Mouse (Mus musculus): ENCODE measurements around the gene 4930404N11Rik.

The 4930404N11Rik gene

DNA sequence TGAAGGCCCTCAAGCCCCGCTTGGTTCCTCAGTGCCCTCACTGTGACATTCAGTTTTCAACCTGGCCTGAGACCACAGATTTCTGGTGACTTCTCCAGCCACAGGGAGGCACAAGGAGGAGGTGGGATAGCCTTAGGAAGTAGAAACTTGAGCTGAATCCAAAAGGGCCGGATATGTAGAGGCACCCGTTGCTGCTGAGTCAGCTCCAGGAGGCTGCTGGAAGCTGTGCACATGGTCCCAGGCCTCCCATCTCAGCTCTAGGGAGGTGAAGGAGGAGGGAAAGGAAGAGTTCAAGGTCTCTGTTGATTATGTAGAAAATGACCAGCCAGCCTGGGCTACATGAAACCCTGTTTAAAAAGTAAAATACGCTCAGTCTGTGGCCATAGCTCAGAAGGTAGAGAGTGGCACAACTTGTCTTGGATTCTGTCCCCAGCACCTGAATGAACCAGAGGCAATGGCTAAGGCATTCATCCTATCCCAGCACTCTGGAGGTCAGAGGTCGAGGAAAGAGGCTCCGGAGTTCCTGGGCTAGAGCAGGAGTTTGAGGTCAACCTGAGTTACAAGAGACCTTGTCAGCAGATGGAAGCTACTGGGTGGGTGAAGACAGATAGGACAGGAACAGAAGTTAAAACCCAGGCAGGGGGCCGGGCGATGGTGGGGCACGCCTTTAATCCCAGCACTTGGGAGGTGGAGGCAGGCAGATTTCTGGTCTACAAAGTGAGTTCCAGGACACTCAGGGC is 10.7 kb downstream of the 4930404N11Rik start:
- DNase-seq, result no peak

DNA sequence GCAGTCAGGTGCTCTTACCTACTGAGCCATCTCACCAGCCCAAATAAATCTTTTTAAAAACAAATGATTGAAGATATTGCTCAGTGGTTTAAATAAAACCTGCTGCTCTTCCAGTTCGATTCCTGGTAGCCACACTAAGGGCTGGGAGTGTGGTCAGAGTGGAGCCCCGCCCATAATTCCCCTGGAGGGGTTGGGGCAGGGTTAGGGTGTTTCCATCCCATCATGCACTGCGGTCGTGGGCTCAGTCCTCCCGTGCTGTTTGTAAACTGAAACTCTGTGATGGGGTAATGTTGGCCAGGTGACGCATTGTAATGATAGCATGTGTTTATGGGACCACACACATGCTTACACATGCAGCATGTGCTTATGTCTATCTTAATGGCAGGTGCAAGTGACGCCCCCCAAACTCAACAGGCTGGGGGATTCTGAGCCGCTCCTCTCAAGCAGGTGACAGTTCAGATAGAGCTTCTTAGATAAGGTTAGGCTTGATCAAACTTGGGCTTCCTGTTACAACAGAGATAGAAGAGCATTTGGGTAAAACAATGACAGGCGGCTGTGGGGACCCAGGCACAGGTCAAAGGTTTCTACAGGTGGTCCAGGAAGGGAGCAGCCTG is 13.8 kb downstream of the 4930404N11Rik start:
- no peak for DNase-seq

- DNase-seq, result peak; percentile 100
Measured at GRCm38 (mm10) chr10:81350351-81351063, 15.1 kb downstream of the 4930404N11Rik start, which contains the start of gene Hmg20b. Gene Hmg20b, minus strand, starts transcription at chr10:81350480.

GRCm38 (mm10) chr10:81349961-81350350 is 15.7 kb downstream of the 4930404N11Rik start:
- no peak for DNase-seq

DNA sequence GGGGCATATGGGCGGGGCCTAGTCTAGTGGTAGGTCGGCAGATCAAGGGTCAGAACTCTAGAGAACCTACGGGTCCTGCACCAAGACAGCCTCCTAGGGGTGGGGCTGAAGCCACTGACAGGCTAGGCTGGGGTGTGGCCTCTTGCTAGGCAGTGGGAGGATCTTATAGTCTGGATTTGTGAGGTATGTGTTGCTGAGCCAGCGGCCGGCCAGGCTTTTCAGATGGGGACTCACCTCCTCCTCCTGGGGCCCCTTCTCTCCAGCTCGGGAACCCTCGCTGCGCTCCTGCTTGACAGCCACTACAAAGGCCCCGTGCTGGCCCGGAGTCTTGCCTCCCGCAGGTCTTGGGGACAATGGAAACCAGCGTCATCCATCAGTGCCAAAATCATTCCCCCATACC is 16.5 kb downstream of the 4930404N11Rik start:
- DNase-seq, result no peak

GRCm38 (mm10) chr10:81346453-81347067 is 19.1 kb downstream of the 4930404N11Rik start:
- DNase-seq, result peak; percentile 81

DNA sequence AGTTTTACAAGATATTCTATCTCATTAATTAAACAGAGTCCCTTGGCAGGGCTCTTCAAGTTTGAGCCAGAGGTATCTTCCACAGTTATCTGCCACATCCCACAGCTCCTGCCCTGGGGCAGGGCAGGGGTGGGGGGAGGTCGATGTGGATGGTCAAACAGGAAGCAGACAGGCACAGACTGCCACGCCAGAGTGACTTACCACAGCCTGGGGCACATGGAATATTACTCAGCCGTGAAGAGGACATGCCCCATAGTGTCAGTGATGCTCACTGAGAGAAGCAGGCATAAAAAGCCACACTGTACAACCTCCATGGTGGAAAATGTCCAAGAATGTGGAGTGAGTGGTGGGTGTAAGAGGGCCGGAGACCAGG is 20.5 kb downstream of the 4930404N11Rik start:
- no peak for DNase-seq

- no peak for DNase-seq
Measured at GRCm38 (mm10) chr10:81344421-81345161, 21.0 kb downstream of the 4930404N11Rik start.

DNA sequence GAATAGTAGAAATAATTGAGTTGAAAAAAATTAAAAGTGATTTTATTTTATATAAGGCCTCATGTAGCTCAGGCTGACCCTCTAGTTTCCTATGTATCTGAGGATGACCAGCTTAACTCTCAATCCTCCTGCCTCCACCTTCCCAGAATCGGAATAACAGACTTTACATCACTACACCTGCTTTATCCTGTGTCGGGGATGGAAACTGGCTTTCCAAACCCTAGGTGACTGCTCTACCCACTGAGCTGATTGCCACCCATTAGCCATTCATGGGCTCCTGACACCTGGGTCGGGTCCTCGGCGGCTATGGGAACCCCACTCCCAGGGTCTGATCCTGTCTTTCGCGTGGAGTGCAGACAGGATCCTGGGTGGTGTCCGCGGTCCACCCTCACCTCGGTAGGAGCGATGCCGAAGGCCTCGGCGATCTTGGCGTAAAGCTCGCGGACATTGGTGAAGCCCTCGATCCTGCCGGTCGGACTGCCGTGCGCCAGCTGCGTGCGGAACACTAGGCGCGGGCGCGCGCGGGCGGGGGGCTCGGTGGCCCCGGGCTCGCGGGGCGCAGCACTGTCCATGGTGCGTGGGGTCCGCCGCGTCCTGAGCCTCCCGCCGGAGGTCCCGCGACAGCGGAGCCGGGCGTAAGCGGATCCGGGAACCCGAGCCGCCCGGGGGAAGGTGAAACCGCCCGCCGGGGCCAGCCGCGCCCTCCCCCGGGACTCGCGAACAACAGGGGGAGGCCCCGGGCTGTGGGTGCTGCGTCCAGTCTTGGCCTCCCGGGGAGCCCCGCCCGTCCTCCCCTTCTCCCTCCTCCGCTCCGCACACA is 22.7 kb downstream of the 4930404N11Rik start, which contains the start of gene Gipc3:
Gene Gipc3 (minus strand): TSS at position 581 of the 820 bp plus-strand sequence.
- DNase-seq, result no peak

GRCm38 (mm10) chr10:81341333-81341949 is 24.2 kb downstream of the 4930404N11Rik start:
- DNase-seq, result peak; percentile 74

- DNase-seq, result no peak
Measured at GRCm38 (mm10) chr10:81340551-81341332, 24.9 kb downstream of the 4930404N11Rik start.

DNA sequence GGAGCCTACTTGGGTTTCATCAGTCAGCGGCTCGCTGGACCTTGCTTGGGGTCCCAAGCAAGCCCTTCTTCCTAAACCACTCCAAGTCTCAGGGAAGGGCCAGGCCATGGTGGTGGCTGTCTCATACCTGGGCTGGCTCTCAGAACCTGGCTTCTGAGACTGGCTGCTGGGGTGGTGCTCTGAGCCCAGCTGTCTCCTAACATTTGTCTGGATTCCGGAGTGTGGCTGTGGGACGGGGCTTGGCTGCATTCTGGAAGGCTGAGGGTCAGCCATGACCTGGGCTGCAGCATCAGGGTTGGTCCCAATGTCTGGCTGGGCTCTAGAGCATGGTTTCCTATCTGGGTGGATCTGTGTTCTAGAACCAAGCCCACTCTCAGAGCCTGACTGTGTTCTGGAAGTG is 29.1 kb downstream of the 4930404N11Rik start:
- no peak for DNase-seq

DNA sequence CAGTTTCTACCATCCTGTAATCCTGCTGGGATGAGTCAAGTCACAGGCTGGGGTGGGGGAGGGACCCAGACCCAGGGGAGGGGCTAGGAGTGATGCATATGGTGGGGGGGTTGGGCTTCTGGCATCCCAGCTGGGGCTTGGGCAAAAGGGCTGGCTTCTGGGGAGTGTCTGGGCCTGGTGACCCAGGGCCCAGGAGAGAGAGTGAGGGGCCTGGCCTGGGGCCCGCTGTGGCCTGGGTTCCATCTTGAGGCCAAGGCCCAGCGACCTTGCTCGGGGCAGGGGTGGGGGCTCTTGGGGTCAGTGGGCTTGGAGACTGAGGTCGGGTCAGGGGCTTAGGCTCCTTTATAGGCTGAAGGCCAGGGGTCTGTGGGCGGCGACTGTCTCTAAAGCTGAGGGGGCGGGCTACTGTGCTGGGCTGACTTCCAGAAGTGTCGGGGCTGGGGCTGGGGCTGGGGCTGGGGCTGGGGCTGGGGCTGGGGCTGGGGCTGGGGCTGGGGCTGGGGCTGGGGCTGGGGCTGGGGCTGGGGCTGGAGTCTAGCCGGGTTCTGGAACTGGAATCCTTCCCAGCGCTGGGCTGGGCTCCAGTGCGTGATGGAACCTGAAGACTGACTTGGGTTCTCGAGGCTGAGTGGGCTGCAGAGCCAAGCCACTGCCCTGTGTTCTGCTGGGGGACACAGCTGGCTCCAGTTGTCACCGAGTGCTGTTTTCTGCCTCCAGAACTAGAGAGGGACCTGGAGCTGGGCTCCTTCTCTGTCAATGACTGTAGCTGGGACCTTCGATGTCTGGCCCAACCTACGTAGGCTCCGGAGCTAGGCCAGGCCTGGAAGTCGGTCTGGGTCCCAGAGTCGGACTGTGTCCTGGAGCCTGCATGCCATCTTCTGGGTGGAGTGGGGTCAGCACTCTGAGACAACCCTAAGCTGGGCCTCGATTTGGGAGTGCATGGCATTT is 29.9 kb downstream of the 4930404N11Rik start:
- no peak for DNase-seq

- no peak for DNase-seq
Measured at GRCm38 (mm10) chr10:81334324-81334723, 31.3 kb downstream of the 4930404N11Rik start.

GRCm38 (mm10) chr10:81332277-81332676 is 33.3 kb downstream of the 4930404N11Rik start:
- no peak for DNase-seq

DNA sequence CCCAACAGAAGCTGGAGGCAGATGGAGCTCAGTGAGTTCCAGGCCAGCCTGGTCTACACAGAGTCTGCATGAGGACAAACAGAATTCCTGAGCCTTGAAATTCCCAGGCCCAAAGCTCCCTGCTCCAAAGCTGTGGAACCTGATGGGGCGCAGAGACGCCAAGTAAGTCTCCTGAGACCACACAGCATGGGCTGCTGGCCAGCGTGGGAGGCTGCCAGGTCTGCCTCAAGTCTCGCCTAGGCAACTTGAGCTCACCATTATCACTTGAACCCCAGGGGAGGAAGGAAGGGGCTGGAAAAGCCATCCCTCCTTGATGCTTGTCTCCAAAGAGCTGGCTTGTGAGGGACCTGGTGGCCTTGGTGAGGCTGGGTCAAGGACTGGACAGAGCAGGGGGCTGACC is 35.6 kb downstream of the 4930404N11Rik start:
- DNase-seq, result no peak

DNA sequence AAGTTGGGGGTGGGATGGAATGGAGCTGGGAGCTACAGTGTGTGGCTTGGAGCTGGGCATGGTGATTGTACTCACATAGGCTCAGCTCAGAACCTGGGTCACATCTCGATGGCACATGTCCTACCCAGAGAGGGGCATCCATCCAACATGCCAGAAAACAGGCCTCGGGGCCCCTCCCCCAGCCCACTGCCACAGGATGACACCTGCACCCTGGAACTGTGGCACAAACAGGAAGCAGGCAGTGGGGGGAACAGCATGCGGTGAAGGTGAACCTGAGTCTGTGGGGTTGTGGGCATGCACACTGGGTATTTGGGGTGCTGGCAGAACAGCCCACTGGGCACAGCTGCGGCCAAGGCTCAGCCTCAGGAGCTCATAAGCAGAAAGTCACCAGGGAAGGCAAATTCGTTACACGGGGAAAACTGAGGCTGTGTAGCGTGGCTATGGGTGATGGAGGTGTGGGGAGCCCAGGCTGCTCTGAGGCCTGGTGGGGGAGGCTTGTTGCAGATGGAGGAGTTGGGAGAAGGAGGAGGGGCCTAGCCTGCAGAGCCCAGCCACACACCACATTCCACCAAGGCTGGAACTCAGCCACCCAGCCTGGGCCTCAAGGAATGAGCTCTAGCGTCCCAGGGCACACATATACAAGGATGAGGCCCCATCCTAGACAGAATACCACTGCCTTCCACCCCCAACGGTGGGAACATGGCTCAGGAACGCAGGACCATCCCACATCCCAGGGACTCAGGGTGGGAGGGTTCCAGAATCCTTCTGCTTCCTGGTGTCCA is 36.2 kb downstream of the 4930404N11Rik start:
- no peak for DNase-seq

- no peak for DNase-seq
Measured at GRCm38 (mm10) chr10:81328386-81328785, 37.2 kb downstream of the 4930404N11Rik start, which contains the start of gene Tbxa2r. Gene Tbxa2r, plus strand, starts transcription at chr10:81328731.

Measured in retina, postnatal 1 day (tissue).